Mouse (Mus musculus) adrenal gland, postnatal 36 days (tissue): ENCODE measurements around the gene Ric8b. TPM values are rescaled to one million over a fixed set of nuclear protein-coding genes. Genes with fewer than 3 reads are reported as not detected.

Experiments
- DNase-seq, 2 experiments: peaks; one replicate each; pipeline ENCODE4 v3.0.0; 2021; ENCODE audit warnings: mixed read lengths in 1 of 2
- total RNA-seq, 2 experiments: library from RNA; stranded (reverse); gene quantifications; 2 replicates each; pipeline ENCODE4 v1.2.3; 2021

The Ric8b gene
- total RNA-seq, 2 experiments from 2014 or later, result 29.2 to 38.7 TPM

- DNase-seq, result no peak
These were observed 43.0 kb downstream of the Ric8b start for GRCm38 (mm10) chr10:84960380-84960930.

- no peak for DNase-seq
These were observed 45.7 kb downstream of the Ric8b start for GRCm38 (mm10) chr10:84963126-84963525.

GRCm38 (mm10) chr10:84963726-84964125 lies 46.3 kb downstream of the Ric8b start:
- no peak for DNase-seq

GRCm38 (mm10) chr10:84966542-84966941 lies 49.1 kb downstream of the Ric8b start:
- DNase-seq, result no peak

- DNase-seq, result peak; percentile 27 to 33
These were observed 50.2 kb downstream of the Ric8b start for GRCm38 (mm10) chr10:84967645-84968044.

GRCm38 (mm10) chr10:84968852-84969704 lies 51.7 kb downstream of the Ric8b start:
- DNase-seq, result no peak

- DNase-seq, result no peak
These were observed 57.8 kb downstream of the Ric8b start for GRCm38 (mm10) chr10:84975264-84975663.

- DNase-seq, result no peak
These were observed 59.4 kb downstream of the Ric8b start for GRCm38 (mm10) chr10:84976588-84977351.

- DNase-seq, result no peak
These were observed 62.9 kb downstream of the Ric8b start for GRCm38 (mm10) chr10:84980291-84980690.

GRCm38 (mm10) chr10:84981441-84981840 lies 64.0 kb downstream of the Ric8b start:
- DNase-seq, result no peak

GRCm38 (mm10) chr10:84982675-84983074 lies 65.3 kb downstream of the Ric8b start:
- DNase-seq, result no peak

GRCm38 (mm10) chr10:84985956-84986355 lies 68.5 kb downstream of the Ric8b start:
- DNase-seq, result peak; percentile 43 to 66

- DNase-seq, result no peak
These were observed 70.2 kb downstream of the Ric8b start for GRCm38 (mm10) chr10:84987666-84988065.

- DNase-seq, result no peak
These were observed 71.2 kb downstream of the Ric8b start for GRCm38 (mm10) chr10:84988650-84989049.

GRCm38 (mm10) chr10:84994346-84994745 lies 76.9 kb downstream of the Ric8b start:
- no peak for DNase-seq

- no peak for DNase-seq
These were observed 77.6 kb downstream of the Ric8b start for GRCm38 (mm10) chr10:84994971-84995370.

GRCm38 (mm10) chr10:84996366-84996765 lies 79.0 kb downstream of the Ric8b start:
- DNase-seq, result no peak

- no peak for DNase-seq
These were observed 80.3 kb downstream of the Ric8b start for GRCm38 (mm10) chr10:84997571-84998224.

GRCm38 (mm10) chr10:84998225-84998579 lies 80.8 kb downstream of the Ric8b start:
- DNase-seq, result no peak

GRCm38 (mm10) chr10:85001920-85002319 lies 84.5 kb downstream of the Ric8b start:
- DNase-seq, result no peak

GRCm38 (mm10) chr10:85003190-85004026 lies 86.0 kb downstream of the Ric8b start:
- no peak for DNase-seq
